Mouse (Mus musculus): ENCODE measurements at regions not wholly inside any gene's neighbourhood (a gene's known extent, or its start where the extent isn't known, plus 50 kb on each side); places are given as distances from the start of the nearest gene placed in this dataset.
A peak's percentile ranks its signal among the peaks of the same experiment; 100 is the strongest.

- Histone ChIP-seq H3K36me3 (ENCODE audit: insufficient read depth, low read length) (no peaks in the 10 kb centered on the region), H3K27me3 (ENCODE audit: insufficient read depth, low read length) (peaks cover 24% of the 10 kb centered on the region), H3K4me1 (replicated peaks; ENCODE audit: low read depth, low read length) (peaks cover 17% of the 10 kb centered on the region), H3K4me3 (replicated peaks; ENCODE audit: low read length) (no peak overlapping the region), H3K9me3 (ENCODE audit: low read length) (no peaks in the 10 kb centered on the region)
- TF ChIP-seq NANOG (IDR thresholded peaks at IDR 0.05; ENCODE audit: borderline replicate concordance, low read length) = no peak
- no peak for TF ChIP-seq CTCF (conservative IDR thresholded peaks at IDR 0.05; ENCODE audit: low read length)
- TF ChIP-seq POU5F1 (IDR thresholded peaks at IDR 0.05; ENCODE audit: borderline replicate concordance, low read length) = no peak
Measured at GRCm38 (mm10) chr7:71706201-71706600, 354.9 kb upstream of the Gm10295 start.

GRCm38 (mm10) chr7:71705426-71706050 lies 354.3 kb upstream of the Gm10295 start:
- no peaks in the 10 kb centered on the region for H3K9me3 ChIP-seq (ENCODE audit: low read length)
- TF ChIP-seq NANOG (IDR thresholded peaks at IDR 0.05; ENCODE audit: borderline replicate concordance, low read length) = no peak
- no peak for TF ChIP-seq CTCF (conservative IDR thresholded peaks at IDR 0.05; ENCODE audit: low read length)
- TF ChIP-seq POU5F1 (IDR thresholded peaks at IDR 0.05; ENCODE audit: borderline replicate concordance, low read length) = no peak
- H3K27me3 ChIP-seq (ENCODE audit: insufficient read depth, low read length) = peaks cover 24% of the 10 kb centered on the region
- peaks cover 17% of the 10 kb centered on the region for H3K4me1 ChIP-seq (replicated peaks; ENCODE audit: low read depth, low read length)
- H3K4me3 ChIP-seq (replicated peaks; ENCODE audit: low read length) = peak overlapping the region; percentile 72
- H3K36me3 ChIP-seq (ENCODE audit: insufficient read depth, low read length) = no peaks in the 10 kb centered on the region

GRCm38 (mm10) chr7:71704661-71705240 lies 353.5 kb upstream of the Gm10295 start:
- Histone ChIP-seq H3K4me1 (replicated peaks; ENCODE audit: low read depth, low read length) (peaks cover 17% of the 10 kb centered on the region), H3K9me3 (ENCODE audit: low read length) (no peaks in the 10 kb centered on the region), H3K27me3 (ENCODE audit: insufficient read depth, low read length) (peaks cover 24% of the 10 kb centered on the region), H3K36me3 (ENCODE audit: insufficient read depth, low read length) (no peaks in the 10 kb centered on the region), H3K4me3 (replicated peaks; ENCODE audit: low read length) (peak overlapping the region; percentile 72)
- TF ChIP-seq CTCF (conservative IDR thresholded peaks at IDR 0.05; ENCODE audit: low read length) (no peak), POU5F1 (IDR thresholded peaks at IDR 0.05; ENCODE audit: borderline replicate concordance, low read length) (no peak), NANOG (IDR thresholded peaks at IDR 0.05; ENCODE audit: borderline replicate concordance, low read length) (no peak)
